Mouse (Mus musculus): Measurements from ENCODE around the gene Tcf12.

Gene Tcf12

DNA sequence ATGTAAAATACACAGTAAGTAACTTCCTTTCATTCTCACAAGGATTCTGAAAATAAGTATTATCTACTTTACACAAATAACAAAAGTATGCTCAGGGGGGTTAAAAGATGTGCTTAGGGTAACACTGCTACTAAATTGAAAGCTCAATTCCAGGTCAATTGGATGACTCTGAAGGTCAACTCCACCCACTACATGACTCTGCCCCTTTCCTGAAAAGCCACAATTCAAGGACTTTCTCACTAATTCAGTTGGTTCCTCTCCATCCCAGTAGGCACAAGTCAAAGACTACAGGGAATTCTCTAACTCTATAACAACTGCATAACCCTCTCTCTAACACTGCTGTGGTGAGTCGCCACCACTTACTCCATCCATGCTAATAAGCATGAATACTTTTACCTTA, 8.2 kb downstream of the Tcf12 start:
- Histone ChIP-seq H3K27me3 (ENCODE audit: control insufficient read depth, insufficient read depth, low read length, poor library complexity, severe bottlenecking) (no peaks in the 10 kb centered on the region), H3K36me3 (ENCODE audit: control insufficient read depth, insufficient read depth, low read length, poor library complexity, severe bottlenecking) (no peaks in the 10 kb centered on the region; the same call in 1 of the 2 replicates)
- no peak for DNase-seq (ENCODE audit: low read depth, low spot score)

DNA sequence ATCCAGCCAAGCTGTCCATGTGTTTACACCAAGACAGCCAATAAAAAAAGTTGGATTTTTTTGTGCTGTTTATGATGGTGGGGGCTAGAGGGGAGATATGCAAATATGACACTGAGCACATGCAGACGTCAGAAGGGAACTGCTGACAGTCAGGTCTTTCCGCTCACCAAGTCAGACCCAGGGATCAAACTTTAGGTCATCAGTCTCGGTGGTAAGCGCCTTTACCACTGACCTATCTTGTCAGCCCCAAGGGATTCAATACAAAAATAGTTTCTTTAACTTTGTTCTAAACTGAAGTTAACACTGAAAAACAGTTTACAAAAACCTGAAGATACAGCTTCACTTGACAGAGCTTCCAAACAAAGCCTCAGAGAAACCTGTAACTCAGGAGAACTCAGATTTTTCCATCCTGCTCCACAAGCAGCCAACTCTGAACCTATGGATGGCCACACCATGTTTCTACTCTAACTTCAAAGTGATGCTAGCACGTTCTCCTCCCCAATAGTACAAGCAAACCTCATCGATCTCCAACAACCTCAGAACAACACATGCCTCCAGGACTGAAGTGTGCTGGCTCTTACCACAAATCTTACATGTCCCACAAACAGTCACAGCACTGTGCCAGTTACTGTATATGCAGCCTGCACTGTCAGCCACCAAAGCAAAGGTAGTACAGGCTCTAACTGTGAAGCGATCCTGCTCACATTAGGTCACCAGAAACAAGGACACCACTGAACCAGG, 11.6 kb downstream of the Tcf12 start:
- no peaks in the 10 kb centered on the region for H3K27me3 ChIP-seq (ENCODE audit: control insufficient read depth, insufficient read depth, low read length, poor library complexity, severe bottlenecking)
- DNase-seq (ENCODE audit: low read depth, low spot score): peak; percentile 93
- no peaks in the 10 kb centered on the region for H3K36me3 ChIP-seq (ENCODE audit: control insufficient read depth, insufficient read depth, low read length, poor library complexity, severe bottlenecking)

DNA sequence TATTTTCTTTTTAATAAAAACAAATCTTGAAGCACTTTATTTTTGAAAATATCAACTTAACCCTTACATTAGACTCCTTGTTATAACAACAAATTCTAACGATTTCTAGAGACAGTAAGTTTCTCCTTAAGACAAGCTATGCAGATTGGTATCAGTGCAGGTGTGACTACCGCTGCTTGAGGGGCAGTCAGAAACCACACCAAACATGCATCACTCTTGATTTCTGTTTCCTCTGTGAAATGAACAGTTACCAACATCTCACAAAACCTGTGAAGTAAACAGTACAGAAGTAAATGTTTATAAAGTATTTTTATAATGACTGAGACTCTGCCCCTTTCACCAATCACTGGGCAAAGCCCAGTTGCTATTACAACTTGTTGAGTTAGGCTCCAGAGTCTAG, 13.6 kb downstream of the Tcf12 start:
- Histone ChIP-seq H3K27me3 (ENCODE audit: control insufficient read depth, insufficient read depth, low read length, poor library complexity, severe bottlenecking) (no peaks in the 10 kb centered on the region), H3K36me3 (ENCODE audit: control insufficient read depth, insufficient read depth, low read length, poor library complexity, severe bottlenecking) (no peaks in the 10 kb centered on the region)
- DNase-seq (ENCODE audit: low read depth, low spot score): peak; percentile 38

DNA sequence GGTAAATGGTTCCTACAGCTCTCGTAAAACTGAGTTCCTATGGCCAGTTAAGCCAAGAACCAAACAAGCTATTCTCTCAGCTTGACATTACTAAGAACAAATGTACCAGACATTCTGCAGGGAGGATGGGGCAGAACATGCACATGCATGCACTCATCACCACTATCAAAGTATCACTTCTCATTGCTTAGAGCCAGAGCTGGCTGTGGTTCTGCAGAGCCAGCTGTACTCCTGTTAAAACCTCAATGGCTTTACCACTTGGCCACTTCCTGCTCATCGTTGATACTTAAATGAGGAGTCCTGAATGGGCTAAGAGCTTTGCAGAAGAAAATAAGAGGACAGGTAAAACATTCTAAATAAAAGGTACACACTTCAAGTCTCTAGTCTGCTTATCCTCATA, 14.6 kb downstream of the Tcf12 start:
- H3K36me3 ChIP-seq (ENCODE audit: control insufficient read depth, insufficient read depth, low read length, poor library complexity, severe bottlenecking): no peaks in the 10 kb centered on the region
- peak; percentile 74 for DNase-seq (ENCODE audit: low read depth, low spot score)
- no peaks in the 10 kb centered on the region for H3K27me3 ChIP-seq (ENCODE audit: control insufficient read depth, insufficient read depth, low read length, poor library complexity, severe bottlenecking)

DNA sequence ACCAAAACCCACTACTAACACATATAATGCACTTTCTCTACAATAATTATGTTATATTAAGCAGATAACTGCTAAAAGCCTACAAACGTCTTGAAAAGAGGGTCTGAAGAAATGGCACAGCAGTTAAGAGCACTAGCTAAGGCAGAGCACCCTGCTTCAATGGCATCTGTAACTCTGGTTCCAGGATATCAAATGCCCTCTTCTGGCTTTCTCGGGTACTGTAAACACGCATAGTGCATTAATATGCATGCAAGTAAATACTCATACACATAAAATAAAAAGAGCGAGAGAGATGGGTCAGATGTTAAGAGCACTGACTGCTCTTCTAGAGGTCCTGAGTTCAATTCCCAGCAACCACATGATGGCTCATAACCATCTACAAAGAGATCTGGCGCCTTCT, 17.0 kb downstream of the Tcf12 start:
- Histone ChIP-seq H3K27me3 (ENCODE audit: control insufficient read depth, insufficient read depth, low read length, poor library complexity, severe bottlenecking) (no peaks in the 10 kb centered on the region), H3K36me3 (ENCODE audit: control insufficient read depth, insufficient read depth, low read length, poor library complexity, severe bottlenecking) (no peaks in the 10 kb centered on the region)
- DNase-seq (ENCODE audit: low read depth, low spot score): peak; percentile 65

DNA sequence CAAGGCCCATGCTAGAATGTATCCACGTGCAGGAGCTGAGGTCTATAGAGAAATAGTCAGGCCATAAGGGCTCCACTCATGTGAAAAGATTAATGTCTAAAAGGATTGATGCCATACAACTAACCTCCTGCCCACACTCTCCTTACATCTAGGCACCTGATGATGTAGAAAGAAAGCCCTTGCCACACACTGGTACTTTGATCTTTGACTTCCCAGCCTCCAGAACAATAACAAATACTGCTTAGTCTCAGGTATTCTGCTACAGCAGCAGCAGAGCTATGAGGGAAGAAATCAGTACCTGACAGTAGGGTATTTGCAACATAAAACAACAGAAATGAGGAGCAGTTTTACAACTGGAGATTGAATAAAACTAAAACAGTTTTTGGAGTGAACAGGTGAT, 19.5 kb downstream of the Tcf12 start:
- Histone ChIP-seq H3K27me3 (ENCODE audit: control insufficient read depth, insufficient read depth, low read length, poor library complexity, severe bottlenecking) (no peaks in the 10 kb centered on the region), H3K36me3 (ENCODE audit: control insufficient read depth, insufficient read depth, low read length, poor library complexity, severe bottlenecking) (no peaks in the 10 kb centered on the region)
- no peak for DNase-seq (ENCODE audit: low read depth, low spot score)

DNA sequence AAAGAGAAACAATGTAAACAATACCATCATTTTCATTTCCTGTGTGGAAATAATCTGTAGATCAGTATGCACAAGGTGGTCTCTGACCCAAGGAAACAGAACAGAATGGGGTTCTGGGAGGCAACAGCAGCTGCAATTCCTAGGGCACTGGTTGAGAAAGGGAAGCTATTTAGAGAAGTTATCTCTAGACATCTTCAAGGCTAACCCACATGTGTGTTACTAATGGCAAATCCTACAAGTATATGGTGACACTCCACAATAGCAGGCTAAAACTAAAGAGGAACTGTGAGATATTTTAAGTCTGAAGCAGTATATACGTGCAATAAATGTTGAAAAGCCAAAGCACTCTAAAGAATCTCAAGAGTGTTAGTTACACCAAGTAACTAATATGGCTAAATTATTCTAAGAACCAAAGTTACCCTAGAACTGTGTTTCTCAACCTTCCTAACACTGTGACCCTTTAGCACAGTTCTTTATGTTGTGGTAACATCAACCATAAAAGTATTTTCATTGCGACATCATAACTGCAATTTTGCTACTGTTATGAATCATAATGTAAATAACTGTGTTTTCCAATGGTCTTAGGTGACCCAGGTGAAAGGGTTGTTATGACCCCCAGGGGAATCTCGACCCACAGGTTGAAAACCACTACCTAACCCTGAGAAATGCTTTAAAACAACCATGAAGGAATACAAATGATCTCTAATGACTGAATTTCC, 22.6 kb downstream of the Tcf12 start:
- DNase-seq (ENCODE audit: low read depth, low spot score): peak; percentile 55
- Histone ChIP-seq H3K27me3 (ENCODE audit: control insufficient read depth, insufficient read depth, low read length, poor library complexity, severe bottlenecking) (no peaks in the 10 kb centered on the region), H3K36me3 (ENCODE audit: control insufficient read depth, insufficient read depth, low read length, poor library complexity, severe bottlenecking) (no peaks in the 10 kb centered on the region)

DNA sequence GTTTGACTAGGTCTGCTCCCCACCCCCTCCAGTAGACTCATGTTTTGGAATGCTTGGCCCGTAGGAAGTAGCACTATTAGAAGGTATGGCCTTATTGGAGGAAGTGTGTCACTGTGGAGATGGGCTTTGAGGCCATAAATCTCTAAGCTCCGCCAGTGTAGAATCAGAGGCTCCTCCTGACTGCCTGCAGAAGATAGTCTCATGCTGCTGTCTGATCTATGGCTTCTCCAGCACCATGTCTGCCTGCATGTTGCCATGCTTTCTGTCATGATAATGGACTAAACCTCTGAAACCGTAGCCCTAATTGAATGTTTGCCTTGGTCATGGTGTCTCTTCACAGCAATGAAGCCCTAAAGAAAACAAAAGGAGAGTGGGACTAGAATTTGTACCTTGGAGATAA, 26.7 kb downstream of the Tcf12 start:
- DNase-seq (ENCODE audit: low read depth, low spot score): no peak
- no peaks in the 10 kb centered on the region for H3K36me3 ChIP-seq (ENCODE audit: control insufficient read depth, insufficient read depth, low read length, poor library complexity, severe bottlenecking)
- H3K27me3 ChIP-seq (ENCODE audit: control insufficient read depth, insufficient read depth, low read length, poor library complexity, severe bottlenecking): no peaks in the 10 kb centered on the region

DNA sequence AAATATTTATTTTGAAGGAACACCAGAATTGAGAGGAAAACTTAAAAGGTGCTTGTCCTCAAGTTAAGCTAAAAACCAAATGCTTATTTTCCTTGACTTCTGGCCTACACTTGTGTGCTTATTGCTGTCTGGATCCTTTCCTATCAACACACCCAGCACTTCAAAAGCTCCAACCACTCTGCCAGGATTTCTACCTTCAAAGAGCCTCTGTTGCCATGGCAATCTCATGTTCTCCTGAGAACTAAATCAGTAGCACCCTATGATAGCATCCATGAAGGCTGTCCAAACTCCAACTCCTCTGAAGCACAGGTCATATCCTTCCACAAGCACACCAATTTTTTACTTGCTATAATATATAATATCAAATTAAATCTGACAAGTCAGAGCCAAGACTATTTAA, 27.5 kb downstream of the Tcf12 start:
- no peak for DNase-seq (ENCODE audit: low read depth, low spot score)
- Histone ChIP-seq H3K27me3 (ENCODE audit: control insufficient read depth, insufficient read depth, low read length, poor library complexity, severe bottlenecking) (no peaks in the 10 kb centered on the region), H3K36me3 (ENCODE audit: control insufficient read depth, insufficient read depth, low read length, poor library complexity, severe bottlenecking) (no peaks in the 10 kb centered on the region)

DNA sequence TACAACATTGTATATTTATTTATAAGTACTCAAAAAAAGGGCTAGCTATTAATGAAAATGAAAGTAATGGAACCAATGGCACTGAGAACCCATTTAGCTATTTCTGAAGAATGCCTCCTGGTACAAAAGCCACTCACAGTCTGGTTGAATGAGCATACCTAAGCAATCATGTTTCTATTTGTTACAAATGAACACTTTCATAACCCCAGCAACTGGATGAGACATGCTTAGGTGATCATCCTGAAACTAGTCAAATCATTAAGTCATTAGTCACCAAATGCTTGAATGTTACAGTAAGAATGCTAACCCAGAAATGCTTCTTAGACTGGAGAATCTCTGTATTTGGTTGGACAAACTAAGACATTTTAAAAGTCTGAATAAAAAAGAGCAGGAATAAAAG, 35.5 kb downstream of the Tcf12 start:
- Histone ChIP-seq H3K36me3 (ENCODE audit: control insufficient read depth, insufficient read depth, low read length, poor library complexity, severe bottlenecking) (no peaks in the 10 kb centered on the region), H3K27me3 (ENCODE audit: control insufficient read depth, insufficient read depth, low read length, poor library complexity, severe bottlenecking) (no peaks in the 10 kb centered on the region)
- peak; percentile 27 for DNase-seq (ENCODE audit: low read depth, low spot score)

DNA sequence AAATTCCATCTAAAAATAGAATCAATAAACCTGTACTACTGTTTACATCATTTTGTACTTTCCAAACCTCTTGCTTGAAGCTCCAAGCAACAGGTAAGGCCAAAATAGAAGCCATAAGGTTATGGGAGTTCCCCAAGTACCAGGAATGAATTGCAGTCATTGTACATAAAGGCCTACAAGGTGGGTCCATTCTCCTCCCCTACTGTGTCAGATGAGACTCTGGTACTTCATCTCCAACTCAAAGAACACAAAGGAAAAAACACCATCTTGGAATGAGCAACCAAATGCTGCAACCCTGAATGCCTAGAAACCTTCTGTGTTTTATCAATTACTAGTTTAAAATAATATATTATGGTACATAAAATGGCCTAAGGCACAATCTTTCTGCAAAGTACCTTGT, 45.5 kb downstream of the Tcf12 start:
- Histone ChIP-seq H3K27me3 (ENCODE audit: control insufficient read depth, insufficient read depth, low read length, poor library complexity, severe bottlenecking) (no peaks in the 10 kb centered on the region), H3K36me3 (ENCODE audit: control insufficient read depth, insufficient read depth, low read length, poor library complexity, severe bottlenecking) (no peaks in the 10 kb centered on the region)
- no peak for DNase-seq (ENCODE audit: low read depth, low spot score)

DNA sequence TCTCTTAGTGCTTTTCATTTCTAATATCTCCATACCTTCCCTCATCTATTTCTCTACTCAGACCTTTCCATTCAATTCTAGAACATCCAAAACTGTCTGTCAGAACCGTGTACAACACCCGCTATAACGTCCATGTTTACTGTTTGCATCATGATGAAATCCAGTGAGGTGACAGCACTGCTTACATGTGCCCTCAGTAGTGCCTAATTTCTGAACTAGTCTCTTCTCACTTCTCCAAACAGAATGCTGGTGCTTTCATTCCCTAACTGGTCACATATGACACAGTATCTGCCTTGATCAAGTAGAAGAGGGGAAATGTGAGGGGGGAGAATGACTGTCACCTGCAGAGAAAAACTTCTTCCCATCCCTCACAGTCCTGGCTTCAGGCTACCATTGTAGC, 58.5 kb downstream of the Tcf12 start:
- no peak for DNase-seq (ENCODE audit: low read depth, low spot score)
- H3K27me3 ChIP-seq (ENCODE audit: control insufficient read depth, insufficient read depth, low read length, poor library complexity, severe bottlenecking): no peaks in the 10 kb centered on the region
- 0 out of 2 replicates have a peak, but pooled peaks cover 2% of the 10 kb centered on the region for H3K36me3 ChIP-seq (ENCODE audit: control insufficient read depth, insufficient read depth, low read length, poor library complexity, severe bottlenecking)

DNA sequence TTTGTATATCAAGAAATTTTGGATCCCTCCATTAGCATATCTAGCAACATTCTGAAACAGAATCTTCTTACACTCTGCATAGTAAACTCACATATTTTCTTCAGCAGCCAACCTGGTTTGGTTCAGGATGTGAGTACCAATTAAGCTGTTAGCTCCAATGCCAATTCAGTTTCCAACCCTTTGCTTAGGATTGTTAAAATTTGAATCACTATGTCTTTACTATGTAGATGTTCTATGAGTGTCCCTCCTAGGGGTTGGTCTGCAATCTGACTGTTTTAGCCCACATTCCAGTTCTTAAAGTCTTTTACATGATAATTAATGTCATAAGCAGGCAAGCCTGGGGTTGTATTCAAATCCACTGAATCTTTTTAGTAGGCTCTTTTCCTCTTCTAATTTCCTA, 71.5 kb downstream of the Tcf12 start:
- no peak for DNase-seq (ENCODE audit: low read depth, low spot score)
- no peaks in the 10 kb centered on the region for H3K36me3 ChIP-seq (ENCODE audit: control insufficient read depth, insufficient read depth, low read length, poor library complexity, severe bottlenecking)
- H3K27me3 ChIP-seq (ENCODE audit: control insufficient read depth, insufficient read depth, low read length, poor library complexity, severe bottlenecking): no peaks in the 10 kb centered on the region

DNA sequence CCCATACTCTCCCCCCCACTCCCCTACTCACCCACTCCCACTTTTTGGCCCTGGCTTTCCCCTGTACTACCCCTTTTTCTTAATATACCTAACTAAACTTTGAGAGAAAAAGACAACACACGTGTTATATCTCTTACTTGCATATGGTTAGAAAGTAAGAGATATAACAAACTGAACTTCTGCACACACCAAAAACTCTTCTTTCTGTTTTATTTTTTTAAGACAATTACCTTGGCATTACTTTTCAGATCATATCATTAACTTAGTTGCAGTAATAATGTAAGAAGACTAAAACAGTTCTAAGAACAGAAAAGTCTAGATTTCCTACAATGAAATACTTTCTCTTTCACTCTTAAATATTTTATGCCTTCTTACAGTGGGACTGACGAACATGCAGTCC, 72.3 kb downstream of the Tcf12 start:
- H3K27me3 ChIP-seq (ENCODE audit: control insufficient read depth, insufficient read depth, low read length, poor library complexity, severe bottlenecking): no peaks in the 10 kb centered on the region
- no peaks in the 10 kb centered on the region for H3K36me3 ChIP-seq (ENCODE audit: control insufficient read depth, insufficient read depth, low read length, poor library complexity, severe bottlenecking)
- DNase-seq (ENCODE audit: low read depth, low spot score): no peak

DNA sequence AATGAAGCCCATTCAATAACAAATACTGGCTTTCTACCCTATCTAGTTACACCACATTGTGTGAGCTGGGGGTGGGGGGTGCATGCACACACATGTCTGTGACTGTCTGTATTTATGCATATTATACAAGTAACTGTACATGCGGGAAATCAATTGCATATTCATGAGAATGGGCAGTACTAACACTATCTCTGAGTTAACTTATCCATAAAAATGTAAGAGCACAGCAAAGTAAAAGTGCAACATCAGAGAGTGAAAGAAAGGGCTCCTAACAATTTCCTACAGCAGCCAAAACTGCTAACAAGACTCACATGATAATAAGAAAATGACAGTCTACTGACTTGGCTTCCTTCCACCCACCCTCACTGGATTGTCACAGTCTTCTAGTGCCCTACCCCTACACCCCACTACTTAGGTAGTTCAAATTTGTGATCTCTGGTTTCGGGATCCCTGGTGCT, 74.6 kb downstream of the Tcf12 start:
- Histone ChIP-seq H3K27me3 (ENCODE audit: control insufficient read depth, insufficient read depth, low read length, poor library complexity, severe bottlenecking) (no peaks in the 10 kb centered on the region), H3K36me3 (ENCODE audit: control insufficient read depth, insufficient read depth, low read length, poor library complexity, severe bottlenecking) (no peaks in the 10 kb centered on the region)
- no peak for DNase-seq (ENCODE audit: low read depth, low spot score)

Data from splenic B cell, adult 2 months (primary cell).